Mouse (Mus musculus) limb, embryonic 11.5 days (tissue): ENCODE data around the gene Micu1. TPM values are rescaled to one million over a fixed set of nuclear protein-coding genes. Genes with fewer than 3 reads are reported as not detected.
"Not testable (repeated sequence)": the region's sequence is repeated elsewhere in the genome, so short reads cannot be mapped to it uniquely, and the experiment has no call there.

Experiments used
- ATAC-seq: fragments of 200-750 bp; cut with Nextera tagmentation; 2 replicates; pipeline ENCODE4 v1.8.0; 2017; ENCODE audit warnings: low read depth; ENCODE audit not compliant: insufficient number of reproducible peaks, low FRiP score, low TSS enrichment
- DNase-seq: peaks from one replicate; pipeline ENCODE4 v3.0.0-alpha.2; 2015; ENCODE audit warnings: low spot score
- H3K27ac ChIP-seq: fragments of 300-500 bp; sonication (generic); replicated peaks from 2 replicates; pipeline ENCODE4 v1.5.1; 2014; ENCODE audit warnings: low read depth, mild to moderate bottlenecking, low read length
- H3K27me3 ChIP-seq: fragments of 300-500 bp; sonication (generic); 2 replicates; pipeline ENCODE4 v1.6.1; 2014; ENCODE audit warnings: mild to moderate bottlenecking, low read length, mixed read lengths; ENCODE audit not compliant: control insufficient read depth, insufficient read depth
- H3K36me3 ChIP-seq: fragments of 300-500 bp; sonication (generic); 2 replicates; pipeline ENCODE4 v1.6.1; 2014; ENCODE audit warnings: mild to moderate bottlenecking, low read length, moderate library complexity, mixed read lengths; ENCODE audit not compliant: control insufficient read depth, insufficient read depth
- H3K4me1 ChIP-seq: fragments of 300-500 bp; sonication (generic); 2 replicates; pipeline ENCODE4 v1.6.1; 2014; ENCODE audit warnings: low read length, mixed read lengths; ENCODE audit not compliant: control insufficient read depth, insufficient read depth
- H3K4me2 ChIP-seq: fragments of 300-500 bp; sonication (generic); 2 replicates; pipeline ENCODE4 v1.6.1; 2014; ENCODE audit warnings: low read depth, mild to moderate bottlenecking, moderate library complexity; ENCODE audit not compliant: severe bottlenecking
- H3K4me3 ChIP-seq: fragments of 300-500 bp; sonication (generic); 2 replicates; pipeline ENCODE4 v1.5.1; 2014; ENCODE audit warnings: low read depth, low read length
- H3K9ac ChIP-seq: fragments of 300-500 bp; sonication (generic); 2 replicates; pipeline ENCODE4 v1.6.1; 2014; ENCODE audit warnings: mild to moderate bottlenecking, low read length
- H3K9me3 ChIP-seq: fragments of 300-500 bp; sonication (generic); 2 replicates; pipeline ENCODE4 v1.6.1; 2016; ENCODE audit warnings: low read length; ENCODE audit not compliant: control insufficient read depth
- WGBS: fragments of 180-500 bp; shearing (Covaris S2); extraction: QIAGEN DNeasy Blood & Tissue Kit; methylation state at CpG from one replicate; pipeline ENCODE4 v1.1.7; 2014; 5-methylcytosine and 5-hydroxymethylcytosine counted together
- polyA plus RNA-seq: library from polyadenylated mRNA; unstranded; fragments of >200 nt; fragmentation: Nextera tagmentation; extraction: Ambion mirVana; gene quantifications from 2 replicates; pipeline ENCODE4 v1.2.1, GENCODE M21; 2014

Gene Micu1
- polyA plus RNA-seq, 1 experiment from 2014 or later = 50.4 TPM

DNA sequence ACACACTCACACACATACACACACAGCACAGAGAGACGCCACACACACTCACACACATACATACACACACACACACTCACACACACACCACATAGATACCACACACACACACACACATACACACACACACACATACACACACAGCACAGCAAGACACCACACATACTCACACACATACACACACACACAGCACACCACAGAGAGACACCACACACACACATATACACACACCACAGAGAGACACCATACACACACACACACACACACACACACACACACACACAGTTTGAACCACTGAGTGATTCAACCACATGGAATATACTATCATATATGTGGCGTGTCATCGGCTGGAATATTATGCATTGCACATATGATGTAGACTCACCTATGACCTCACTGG, 16.7 kb upstream of the Micu1 start:
- H3K27me3 ChIP-seq, H3K9ac ChIP-seq, H3K9me3 ChIP-seq, H3K36me3 ChIP-seq, H3K27ac ChIP-seq, ATAC-seq, H3K4me3 ChIP-seq, H3K4me1 ChIP-seq, DNase-seq, H3K4me2 ChIP-seq: not testable (repeated sequence)
- 98% methylated on average over 3 of the region's 3 CpGs for WGBS

DNA sequence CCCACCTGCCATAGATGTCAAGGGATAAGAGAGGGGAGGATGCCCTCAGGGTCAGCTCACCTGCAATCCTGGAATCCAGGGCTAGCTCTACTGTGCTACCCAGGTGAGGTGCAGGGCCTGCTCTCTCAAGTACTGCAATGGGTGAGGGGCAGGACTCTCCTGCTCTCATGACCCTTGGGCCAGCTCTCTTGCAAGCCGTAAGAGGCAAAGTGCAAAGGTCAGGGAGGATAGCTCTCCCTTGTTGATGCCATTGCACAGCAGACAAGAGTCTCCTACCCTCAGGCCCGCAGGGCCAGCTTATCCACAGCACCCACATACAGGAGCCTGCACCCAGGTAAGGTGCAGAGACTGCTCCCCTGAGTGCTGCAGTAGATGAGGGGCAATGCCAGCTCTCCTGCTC, 15.2 kb upstream of the Micu1 start:
- no peak overlapping the region for H3K27ac ChIP-seq
- 0 out of 2 replicates have a peak, but pooled peaks cover 2% of the 10 kb centered on the region for H3K4me1 ChIP-seq
- H3K4me2 ChIP-seq = no peak overlapping the region
- DNase-seq (no peak), ATAC-seq (no peak)
- no peaks in the 10 kb centered on the region for H3K36me3 ChIP-seq
- no peak overlapping the region for H3K9ac ChIP-seq
- WGBS = 78% methylated on average over 2 of the region's 2 CpGs
- H3K27me3 ChIP-seq = no peaks in the 10 kb centered on the region
- H3K9me3 ChIP-seq = no peaks in the 10 kb centered on the region; the same call in 1 of the 2 replicates
- no peak overlapping the region for H3K4me3 ChIP-seq

DNA sequence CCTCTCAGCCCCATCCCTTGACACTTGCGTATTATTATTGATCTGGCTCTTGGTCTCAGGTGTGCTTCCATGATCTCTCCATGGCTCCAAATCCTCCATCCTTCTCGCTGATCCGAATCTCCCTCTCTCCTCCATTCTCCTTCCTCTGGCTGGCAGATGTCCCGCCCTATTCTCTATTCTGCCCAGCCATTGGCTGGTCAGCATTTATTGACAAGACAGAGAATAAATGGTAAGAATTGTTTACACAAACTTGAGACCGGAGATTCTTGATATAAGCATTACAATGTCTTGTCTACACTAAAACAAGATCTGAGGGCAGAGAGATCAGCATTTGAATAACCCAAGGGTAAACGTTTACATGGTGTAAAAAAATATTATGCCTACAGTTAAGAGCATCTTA, 12.4 kb upstream of the Micu1 start:
- Histone ChIP-seq H3K4me2 (no peak overlapping the region), H3K27me3 (no peaks in the 10 kb centered on the region), H3K4me3 (no peak overlapping the region), H3K9ac (no peak overlapping the region), H3K27ac (no peak overlapping the region), H3K36me3 (no peaks in the 10 kb centered on the region), H3K9me3 (no peaks in the 10 kb centered on the region), H3K4me1 (0 out of 2 replicates have a peak, but pooled peaks cover 2% of the 10 kb centered on the region)
- 63% methylated on average over 6 of the region's 6 CpGs for WGBS
- DNase-seq = no peak
- ATAC-seq = no peak

DNA sequence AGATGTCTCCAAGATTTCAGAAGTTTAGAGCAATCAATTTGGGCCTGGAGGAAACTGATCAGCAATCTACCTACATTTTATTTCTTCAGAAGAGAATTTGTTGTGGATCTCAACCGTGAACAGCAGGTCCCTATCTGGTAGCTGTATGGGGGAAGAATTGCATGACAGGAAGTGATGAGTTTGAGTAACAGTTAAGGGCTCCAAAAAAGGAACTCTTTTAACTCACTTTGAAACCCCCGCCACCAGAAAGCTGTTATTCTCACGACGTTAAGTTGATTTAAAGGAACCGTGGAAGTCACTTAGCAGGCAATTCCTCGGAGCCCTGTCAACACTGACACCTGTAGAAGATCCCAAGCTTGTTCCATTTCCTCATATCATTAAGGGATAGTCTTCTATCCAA, 9.8 kb upstream of the Micu1 start:
- Histone ChIP-seq H3K4me2 (no peak overlapping the region), H3K36me3 (no peaks in the 10 kb centered on the region), H3K27me3 (no peaks in the 10 kb centered on the region), H3K27ac (no peak overlapping the region), H3K9me3 (no peaks in the 10 kb centered on the region), H3K4me1 (no peaks in the 10 kb centered on the region), H3K4me3 (no peak overlapping the region), H3K9ac (no peak overlapping the region)
- no peak for ATAC-seq
- DNase-seq = no peak
- WGBS = 66% methylated on average over 6 of the region's 6 CpGs

DNA sequence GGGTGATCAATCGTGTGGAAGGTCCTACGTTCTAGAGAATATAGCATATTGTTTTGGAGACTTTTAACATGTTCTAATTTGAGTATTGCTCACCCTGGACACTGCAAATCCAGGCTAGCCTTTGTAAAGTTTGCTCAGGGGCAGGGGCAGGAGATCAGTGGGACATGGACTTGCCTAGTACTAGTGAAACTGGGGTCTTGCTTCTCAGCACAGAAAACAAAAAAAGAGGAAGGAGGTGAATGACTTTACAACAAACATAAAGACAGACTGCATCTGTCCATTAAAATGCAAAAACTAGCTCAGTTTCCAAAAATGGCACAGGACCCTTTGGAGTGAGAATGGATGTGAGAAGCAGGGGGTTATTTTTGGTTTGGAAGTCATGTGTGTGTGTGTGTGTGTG, 8.2 kb upstream of the Micu1 start:
- WGBS = 90% methylated on average over 2 of the region's 2 CpGs
- H3K9ac ChIP-seq = no peak overlapping the region
- H3K4me3 ChIP-seq = no peak overlapping the region
- DNase-seq (no peak), ATAC-seq (no peak)
- H3K4me2 ChIP-seq = no peak overlapping the region
- H3K9me3 ChIP-seq = no peaks in the 10 kb centered on the region
- no peaks in the 10 kb centered on the region for H3K36me3 ChIP-seq
- H3K4me1 ChIP-seq = no peaks in the 10 kb centered on the region
- no peak overlapping the region for H3K27ac ChIP-seq
- no peaks in the 10 kb centered on the region for H3K27me3 ChIP-seq

DNA sequence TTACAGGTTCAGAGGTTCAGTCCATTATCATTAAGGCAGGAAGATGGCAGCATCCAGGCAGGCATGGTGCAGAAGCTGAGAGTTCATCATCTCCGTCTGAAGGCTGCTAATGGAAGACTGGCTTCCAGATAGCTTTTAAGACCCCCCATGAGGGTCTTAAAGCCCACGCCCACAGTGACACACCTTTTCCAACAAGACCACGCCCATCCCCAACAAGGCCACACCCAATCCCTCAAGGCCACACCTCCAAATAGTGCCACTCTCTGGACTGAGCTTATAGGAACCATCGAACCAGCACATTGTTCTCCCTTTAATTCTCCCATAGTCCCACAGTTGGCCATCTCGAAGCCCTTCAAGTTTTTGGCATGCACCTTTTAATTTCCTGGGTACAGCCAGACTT, 2.8 kb upstream of the Micu1 start:
- 80% methylated on average over 5 of the region's 5 CpGs for WGBS
- Histone ChIP-seq H3K4me1 (peaks cover 2% of the 10 kb centered on the region; the same call in 1 of the 2 replicates), H3K9ac (no peak overlapping the region), H3K9me3 (no peaks in the 10 kb centered on the region), H3K36me3 (no peaks in the 10 kb centered on the region), H3K4me3 (no peak overlapping the region), H3K27ac (no peak overlapping the region), H3K4me2 (no peak overlapping the region), H3K27me3 (no peaks in the 10 kb centered on the region)
- ATAC-seq (no peak), DNase-seq (no peak)

DNA sequence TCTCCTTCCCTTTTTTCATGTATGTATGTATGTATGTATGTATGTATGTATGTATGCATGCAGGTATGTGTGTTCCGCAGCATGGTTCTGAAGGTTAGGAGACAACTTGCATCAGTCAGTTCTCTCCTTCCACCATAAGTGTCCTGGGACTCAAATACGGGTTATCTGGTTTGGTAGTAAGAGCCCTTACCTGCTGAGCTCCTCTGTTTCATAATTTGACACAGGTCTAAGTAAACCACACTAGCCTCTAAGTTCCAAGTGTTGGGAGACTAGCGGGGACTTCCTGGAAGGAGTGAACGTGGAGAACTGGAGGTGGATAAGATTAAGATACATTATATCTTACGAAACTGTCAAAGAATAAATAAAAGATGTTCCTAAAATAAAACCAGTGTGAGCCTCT, 472 bp upstream of the Micu1 start:
- no peaks in the 10 kb centered on the region for H3K36me3 ChIP-seq
- peaks cover 2% of the 10 kb centered on the region; the same call in 1 of the 2 replicates for H3K4me1 ChIP-seq
- no peak for ATAC-seq
- WGBS = 52% methylated on average over 5 of the region's 5 CpGs
- H3K27ac ChIP-seq = no peak overlapping the region
- H3K4me3 ChIP-seq = 0 out of 2 replicates have a peak overlapping the region, but pooled peaks have one; percentile 5
- no peaks in the 10 kb centered on the region for H3K9me3 ChIP-seq
- H3K27me3 ChIP-seq = no peaks in the 10 kb centered on the region
- no peak overlapping the region for H3K9ac ChIP-seq
- peak overlapping the region; percentile 31; the same call in 1 of the 2 replicates for H3K4me2 ChIP-seq
- DNase-seq = no peak

DNA sequence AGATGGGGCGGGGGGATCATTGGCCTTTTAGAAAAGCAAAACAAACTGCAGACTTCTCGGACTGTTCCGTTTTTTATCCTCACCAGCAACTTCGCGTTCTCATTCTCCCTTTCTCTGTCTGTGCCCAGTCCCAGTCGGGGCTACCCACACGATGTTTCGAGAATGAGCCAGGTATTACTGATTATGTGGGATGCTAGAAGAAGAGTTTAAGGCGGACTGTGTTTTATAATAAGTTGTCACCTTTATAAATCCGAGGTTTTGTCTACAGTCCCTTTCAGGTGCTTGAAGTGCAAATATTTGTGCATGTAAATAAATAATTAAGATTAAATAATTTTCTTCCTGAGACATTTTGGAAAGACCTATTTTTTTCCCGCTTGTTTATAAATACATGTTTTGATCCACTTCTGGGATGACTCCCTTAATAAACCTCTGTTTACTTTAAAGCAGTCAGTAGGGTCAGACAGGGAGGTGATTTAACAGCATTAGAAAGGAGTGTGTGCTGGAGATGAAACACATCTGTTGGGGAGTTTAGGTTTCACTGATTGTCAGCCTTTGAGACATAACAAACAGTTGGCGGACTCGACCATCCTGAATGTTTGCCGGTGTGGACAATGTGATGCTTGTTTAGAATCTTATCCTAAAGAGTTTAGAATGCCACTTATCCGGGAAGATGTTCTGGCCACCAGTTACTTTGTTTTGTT, 933 bp downstream of the Micu1 start:
- Histone ChIP-seq H3K4me2 (peak overlapping the region; percentile 59), H3K27ac (no peak overlapping the region), H3K36me3 (no peaks in the 10 kb centered on the region), H3K27me3 (no peaks in the 10 kb centered on the region), H3K9ac (peak overlapping the region; percentile 17), H3K4me1 (peaks cover 2% of the 10 kb centered on the region; the same call in 1 of the 2 replicates), H3K9me3 (no peaks in the 10 kb centered on the region), H3K4me3 (peak overlapping the region; percentile 54)
- DNase-seq = no peak
- no peak for ATAC-seq
- WGBS = 8% methylated on average over 15 of the region's 15 CpGs
